Mouse (Mus musculus): ENCODE data around the gene 4933424G06Rik.

GRCm38 (mm10) chr1:36739231-36739630 is 29.3 kb downstream of the 4933424G06Rik start:
- no peak for TF ChIP-seq CTCF (IDR thresholded peaks at IDR 0.05 in 2 of 3, conservative IDR thresholded peaks at IDR 0.05 in 1 of 3; ENCODE audit: control insufficient read depth in 1 of 3, insufficient read depth in 1 of 3, low read depth in 2 of 3, low read length in 3 of 3, poor library complexity in 1 of 3, severe bottlenecking in 1 of 3)
- TF ChIP-seq RAD21 (IDR thresholded peaks at IDR 0.05; ENCODE audit: low read depth, low read length) = no peak
